Mouse (Mus musculus): ENCODE data around the gene Gm26558.

- TF ChIP-seq CTCF (IDR thresholded peaks at IDR 0.05; ENCODE audit: low read depth): no peak
- TF ChIP-seq EP300 (IDR thresholded peaks at IDR 0.05; ENCODE audit: low read depth): no peak
Measured at GRCm38 (mm10) chr2:70661715-70662495, at the start of gene Gm26558.

Measured in heart, postnatal 0 days (tissue).